Mouse (Mus musculus) thymus, adult 2 months (tissue): ENCODE results near the gene Ube2r2.

Source experiments
- CTCF ChIP-seq: fragments of 200-500 bp; IDR thresholded peaks from 2 replicates; pipeline ENCODE4 v1.5.1; 2012; ENCODE audit warnings: mild to moderate bottlenecking, control low read depth, low read length, moderate library complexity, borderline replicate concordance; ENCODE audit not compliant: control insufficient read depth, poor library complexity, insufficient read depth; ENCODE audit errors: extremely low read depth
- POLR2A ChIP-seq: fragments of 200-500 bp; IDR thresholded peaks from 2 replicates; pipeline ENCODE4 v1.6.1; 2012; ENCODE audit warnings: mild to moderate bottlenecking, low read length, control low read depth, moderate library complexity; ENCODE audit not compliant: control insufficient read depth, poor library complexity, insufficient read depth; ENCODE audit errors: extremely low read depth

DNA sequence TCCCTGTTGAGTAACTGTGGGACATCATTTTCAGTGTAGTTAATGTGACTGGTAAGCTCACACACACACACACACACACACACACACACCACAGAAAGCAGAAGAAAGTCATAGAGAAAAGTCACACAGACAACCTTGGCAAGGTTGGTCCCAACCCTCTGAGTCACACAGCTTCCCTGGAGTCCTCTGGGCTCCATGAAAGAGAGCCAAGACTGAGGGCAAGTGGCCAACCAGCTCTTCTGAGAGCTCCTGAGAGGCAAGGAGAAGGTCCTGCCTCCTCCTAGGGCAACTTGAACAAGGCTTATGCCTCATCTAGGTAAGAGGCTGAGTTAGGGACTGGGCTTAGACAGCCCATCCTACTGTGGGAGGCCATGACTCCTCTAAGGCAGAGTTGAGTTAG, 32.6 kb upstream of the Ube2r2 start:
- TF ChIP-seq POLR2A (no peak), CTCF (no peak)
